Mouse (Mus musculus): ENCODE data around the gene Ago3. TPM values are rescaled to one million over a fixed set of nuclear protein-coding genes. Genes with fewer than 3 reads are reported as not detected.

Ago3 gene
- polyA plus RNA-seq, 1 experiment from 2014 or later: 17.2 TPM

GRCm38 (mm10) chr4:126454547-126455254 is 25.3 kb upstream of the Ago3 start:
- Histone ChIP-seq H3K9me3 (no peaks in the 10 kb centered on the region), H3K4me1 (no peaks in the 10 kb centered on the region), H3K9ac (no peak overlapping the region), H3K36me3 (peaks cover 94% of the 10 kb centered on the region), H3K27ac (no peak overlapping the region), H3K4me3 (no peak overlapping the region), H3K27me3 (replicated peaks) (no peaks in the 10 kb centered on the region), H3K4me2 (replicated peaks) (no peak overlapping the region)
- 95% methylated on average over 5 of the region's 5 CpGs for WGBS
- ATAC-seq (ENCODE audit: low FRiP score, low read depth): no peak

- no peak for ATAC-seq (ENCODE audit: low FRiP score, low read depth)
- no peak overlapping the region for H3K4me3 ChIP-seq
- no peak overlapping the region for H3K4me2 ChIP-seq (replicated peaks)
- H3K36me3 ChIP-seq: peaks cover 88% of the 10 kb centered on the region
- no peaks in the 10 kb centered on the region for H3K27me3 ChIP-seq (replicated peaks)
- H3K27ac ChIP-seq: no peak overlapping the region
- no peak overlapping the region for H3K9ac ChIP-seq
- H3K9me3 ChIP-seq: no peaks in the 10 kb centered on the region
- H3K4me1 ChIP-seq: no peaks in the 10 kb centered on the region
- 78% methylated on average over 1 of the region's 1 CpGs for WGBS
Observed at GRCm38 (mm10) chr4:126450268-126450667, 20.9 kb upstream of the Ago3 start.

- Histone ChIP-seq H3K4me2 (replicated peaks) (no peak overlapping the region), H3K9ac (no peak overlapping the region), H3K9me3 (no peaks in the 10 kb centered on the region), H3K4me3 (no peak overlapping the region), H3K36me3 (peaks cover 82% of the 10 kb centered on the region), H3K27me3 (replicated peaks) (no peaks in the 10 kb centered on the region), H3K4me1 (no peaks in the 10 kb centered on the region), H3K27ac (no peak overlapping the region)
- 87% methylated on average over 7 of the region's 7 CpGs for WGBS
- ATAC-seq (ENCODE audit: low FRiP score, low read depth): no peak
Observed at GRCm38 (mm10) chr4:126447126-126447525, 17.8 kb upstream of the Ago3 start.

GRCm38 (mm10) chr4:126444528-126444927 is 15.2 kb upstream of the Ago3 start:
- no peak overlapping the region for H3K9ac ChIP-seq
- ATAC-seq (ENCODE audit: low FRiP score, low read depth): no peak
- no peaks in the 10 kb centered on the region for H3K4me1 ChIP-seq
- WGBS: 92% methylated on average over 3 of the region's 3 CpGs
- H3K27me3 ChIP-seq (replicated peaks): no peaks in the 10 kb centered on the region
- H3K9me3 ChIP-seq: no peaks in the 10 kb centered on the region
- no peak overlapping the region for H3K4me2 ChIP-seq (replicated peaks)
- no peak overlapping the region for H3K27ac ChIP-seq
- H3K4me3 ChIP-seq: no peak overlapping the region
- peaks cover 87% of the 10 kb centered on the region for H3K36me3 ChIP-seq

- H3K36me3 ChIP-seq: peaks cover 83% of the 10 kb centered on the region
- H3K27ac ChIP-seq: no peak overlapping the region
- WGBS: 86% methylated on average over 5 of the region's 5 CpGs
- H3K9ac ChIP-seq: no peak overlapping the region
- H3K4me3 ChIP-seq: no peak overlapping the region
- no peak overlapping the region for H3K4me2 ChIP-seq (replicated peaks)
- no peak for ATAC-seq (ENCODE audit: low FRiP score, low read depth)
- H3K4me1 ChIP-seq: no peaks in the 10 kb centered on the region
- H3K9me3 ChIP-seq: no peaks in the 10 kb centered on the region
- H3K27me3 ChIP-seq (replicated peaks): no peaks in the 10 kb centered on the region
Observed at GRCm38 (mm10) chr4:126438261-126438660, 8.9 kb upstream of the Ago3 start.

GRCm38 (mm10) chr4:126436268-126436667 is 6.9 kb upstream of the Ago3 start:
- Histone ChIP-seq H3K9me3 (no peaks in the 10 kb centered on the region), H3K4me2 (replicated peaks) (no peak overlapping the region), H3K9ac (no peak overlapping the region), H3K36me3 (peaks cover 65% of the 10 kb centered on the region), H3K4me3 (no peak overlapping the region), H3K27me3 (replicated peaks) (no peaks in the 10 kb centered on the region), H3K27ac (no peak overlapping the region), H3K4me1 (no peaks in the 10 kb centered on the region)
- 76% methylated on average over 2 of the region's 2 CpGs for WGBS
- no peak for ATAC-seq (ENCODE audit: low FRiP score, low read depth)

- Histone ChIP-seq H3K27me3 (replicated peaks) (no peaks in the 10 kb centered on the region), H3K27ac (no peak overlapping the region), H3K36me3 (peaks cover 43% of the 10 kb centered on the region), H3K4me1 (no peaks in the 10 kb centered on the region), H3K4me3 (no peak overlapping the region), H3K9ac (no peak overlapping the region), H3K9me3 (no peaks in the 10 kb centered on the region), H3K4me2 (replicated peaks) (no peak overlapping the region)
- WGBS: 91% methylated on average over 2 of the region's 2 CpGs
- no peak for ATAC-seq (ENCODE audit: low FRiP score, low read depth)
Observed at GRCm38 (mm10) chr4:126434094-126434493, 4.7 kb upstream of the Ago3 start.

GRCm38 (mm10) chr4:126433175-126433574 is 3.8 kb upstream of the Ago3 start:
- no peak overlapping the region for H3K9ac ChIP-seq
- no peaks in the 10 kb centered on the region for H3K27me3 ChIP-seq (replicated peaks)
- no peak for ATAC-seq (ENCODE audit: low FRiP score, low read depth)
- no peaks in the 10 kb centered on the region for H3K9me3 ChIP-seq
- no peak overlapping the region for H3K4me2 ChIP-seq (replicated peaks)
- H3K4me1 ChIP-seq: peaks cover 6% of the 10 kb centered on the region; the same call in 1 of the 2 replicates
- H3K4me3 ChIP-seq: no peak overlapping the region
- H3K27ac ChIP-seq: no peak overlapping the region
- peaks cover 34% of the 10 kb centered on the region for H3K36me3 ChIP-seq
- WGBS: 90% methylated on average over 4 of the region's 4 CpGs

- no peak overlapping the region for H3K4me2 ChIP-seq (replicated peaks)
- H3K36me3 ChIP-seq: peaks cover 20% of the 10 kb centered on the region
- H3K27me3 ChIP-seq (replicated peaks): no peaks in the 10 kb centered on the region
- ATAC-seq (ENCODE audit: low FRiP score, low read depth): no peak
- H3K27ac ChIP-seq: no peak overlapping the region
- H3K9ac ChIP-seq: no peak overlapping the region
- peaks cover 6% of the 10 kb centered on the region; the same call in 1 of the 2 replicates for H3K4me1 ChIP-seq
- H3K4me3 ChIP-seq: no peak overlapping the region
- H3K9me3 ChIP-seq: no peaks in the 10 kb centered on the region
- WGBS: 85% methylated on average over 4 of the region's 4 CpGs
Observed at GRCm38 (mm10) chr4:126431746-126432145, 2.4 kb upstream of the Ago3 start.

- peaks cover 6% of the 10 kb centered on the region; the same call in 1 of the 2 replicates for H3K4me1 ChIP-seq
- peak overlapping the region; percentile 64; the same call in 1 of the 2 replicates for H3K27ac ChIP-seq
- H3K9ac ChIP-seq: peak overlapping the region; percentile 85
- H3K4me3 ChIP-seq: peak overlapping the region; percentile 80
- H3K36me3 ChIP-seq: no peaks in the 10 kb centered on the region
- ATAC-seq (ENCODE audit: low FRiP score, low read depth): peak; percentile 63
- H3K27me3 ChIP-seq (replicated peaks): no peaks in the 10 kb centered on the region
- WGBS: 3% methylated on average over 24 of the region's 24 CpGs
- no peaks in the 10 kb centered on the region for H3K9me3 ChIP-seq
- H3K4me2 ChIP-seq (replicated peaks): peak overlapping the region; percentile 77
Observed at GRCm38 (mm10) chr4:126428682-126429346, 542 bp downstream of the Ago3 start.

- ATAC-seq (ENCODE audit: low FRiP score, low read depth): no peak
Observed at GRCm38 (mm10) chr4:126423866-126424265, 5.5 kb downstream of the Ago3 start.

GRCm38 (mm10) chr4:126415707-126416106 is 13.6 kb downstream of the Ago3 start:
- ATAC-seq (ENCODE audit: low FRiP score, low read depth): no peak
- no peaks in the 10 kb centered on the region for H3K9me3 ChIP-seq
- no peak overlapping the region for H3K9ac ChIP-seq
- no peak overlapping the region for H3K27ac ChIP-seq
- H3K4me2 ChIP-seq (replicated peaks): no peak overlapping the region
- H3K4me3 ChIP-seq: no peak overlapping the region
- no peaks in the 10 kb centered on the region for H3K27me3 ChIP-seq (replicated peaks)
- H3K4me1 ChIP-seq: no peaks in the 10 kb centered on the region
- H3K36me3 ChIP-seq: peaks cover 3% of the 10 kb centered on the region; the same call in 1 of the 2 replicates

More at GRCm38 (mm10) chr4:126423866-126424265, 5.5 kb downstream of the Ago3 start:
- Histone ChIP-seq H3K4me1 (peaks cover 6% of the 10 kb centered on the region; the same call in 1 of the 2 replicates), H3K4me3 (no peak overlapping the region), H3K4me2 (replicated peaks) (no peak overlapping the region), H3K27me3 (replicated peaks) (no peaks in the 10 kb centered on the region), H3K36me3 (no peaks in the 10 kb centered on the region), H3K27ac (no peak overlapping the region), H3K9ac (no peak overlapping the region), H3K9me3 (no peaks in the 10 kb centered on the region)
- 97% methylated on average over 2 of the region's 2 CpGs for WGBS
